Mouse (Mus musculus) liver (tissue): ENCODE measurements around the gene Hyal2.

ENCODE experiments used
- DNase-seq: peaks from one replicate; pipeline ENCODE4 v3.0.0-alpha.2; 2020; ENCODE audit warnings: mixed read lengths

Gene Hyal2

GRCm38 (mm10) chr9:107590773-107591060, 23.0 kb downstream of the Hyal2 start:
- no peak for DNase-seq

GRCm38 (mm10) chr9:107593101-107593976, 25.6 kb downstream of the Hyal2 start:
- no peak for DNase-seq

- no peak for DNase-seq
Observed at GRCm38 (mm10) chr9:107594281-107595062, 26.7 kb downstream of the Hyal2 start.

- no peak for DNase-seq
Observed at GRCm38 (mm10) chr9:107596619-107597569, 29.1 kb downstream of the Hyal2 start.

GRCm38 (mm10) chr9:107598385-107598784, 30.6 kb downstream of the Hyal2 start:
- no peak for DNase-seq

- no peak for DNase-seq
Observed at GRCm38 (mm10) chr9:107599433-107599832, 31.7 kb downstream of the Hyal2 start.

- no peak for DNase-seq
Observed at GRCm38 (mm10) chr9:107599842-107600241, 32.1 kb downstream of the Hyal2 start.

- no peak for DNase-seq
Observed at GRCm38 (mm10) chr9:107600745-107601144, 33.0 kb downstream of the Hyal2 start.

- DNase-seq = no peak
Observed at GRCm38 (mm10) chr9:107601275-107601674, 33.5 kb downstream of the Hyal2 start.

GRCm38 (mm10) chr9:107602068-107602648, 34.4 kb downstream of the Hyal2 start:
- DNase-seq = peak; percentile 92

- no peak for DNase-seq
Observed at GRCm38 (mm10) chr9:107603251-107603650, 35.5 kb downstream of the Hyal2 start.

GRCm38 (mm10) chr9:107605041-107605661, 37.4 kb downstream of the Hyal2 start:
- DNase-seq = no peak

- DNase-seq = no peak
Observed at GRCm38 (mm10) chr9:107606591-107606990, 38.8 kb downstream of the Hyal2 start.

GRCm38 (mm10) chr9:107607036-107607435, 39.3 kb downstream of the Hyal2 start:
- no peak for DNase-seq

- no peak for DNase-seq
Observed at GRCm38 (mm10) chr9:107607653-107608245, 40.0 kb downstream of the Hyal2 start.

GRCm38 (mm10) chr9:107608741-107609432, 41.1 kb downstream of the Hyal2 start, which contains the start of gene Sema3b:
Gene Sema3b, minus strand, starts transcription at chr9:107609229.
- no peak for DNase-seq

- DNase-seq = no peak
Observed at GRCm38 (mm10) chr9:107609433-107609830, 41.7 kb downstream of the Hyal2 start.

GRCm38 (mm10) chr9:107611456-107612190, 43.9 kb downstream of the Hyal2 start:
- no peak for DNase-seq

- DNase-seq = peak; percentile 98
Observed at GRCm38 (mm10) chr9:107612191-107612944, 44.6 kb downstream of the Hyal2 start.
